Mouse (Mus musculus) erythroblast, embryonic 14.5 days (primary cell): ENCODE measurements around the gene Olfr813. TPM values are rescaled to one million over a fixed set of nuclear protein-coding genes. Genes with fewer than 3 reads are reported as not detected.
"Not testable (repeated sequence)": the region's sequence is repeated elsewhere in the genome, so short reads cannot be mapped to it uniquely, and the experiment has no call there.

Experiments
- H3K27me3 ChIP-seq: 2 replicates; pipeline ENCODE4 v1.6.1; 2012; ENCODE audit warnings: inconsistent platforms; ENCODE audit not compliant: control insufficient read depth
- H3K36me3 ChIP-seq: 2 replicates; pipeline ENCODE4 v1.6.1; 2012; ENCODE audit warnings: mild to moderate bottlenecking, inconsistent platforms; ENCODE audit not compliant: control insufficient read depth
- H3K4me1 ChIP-seq: 2 replicates; pipeline ENCODE4 v1.6.1; 2012; ENCODE audit warnings: inconsistent platforms; ENCODE audit not compliant: control insufficient read depth
- H3K4me3 ChIP-seq: replicated peaks from 2 replicates; pipeline ENCODE3; 2012; ENCODE audit warnings: moderate library complexity, mild to moderate bottlenecking, inconsistent platforms
- H3K9me3 ChIP-seq: 2 replicates; pipeline ENCODE4 v1.6.1; 2012; ENCODE audit warnings: low read length, inconsistent platforms, mixed read lengths; ENCODE audit not compliant: control insufficient read depth
- GATA1 ChIP-seq: IDR thresholded peaks from 2 replicates; pipeline ENCODE4 v1.6.1; 2012; ENCODE audit warnings: low read length, inconsistent platforms, mixed read lengths
- TAL1 ChIP-seq: IDR thresholded peaks from 3 replicates; pipeline ENCODE4 v1.6.1; 2012; ENCODE audit warnings: low read length, inconsistent platforms, mixed read lengths
- polyA plus RNA-seq: library from polyadenylated mRNA; stranded (reverse); fragments of >175 nt; gene quantifications from 2 replicates; pipeline ENCODE4 v1.2.3, GENCODE M21; 2012

Gene Olfr813
- not detected in 2 replicates for polyA plus RNA-seq

DNA sequence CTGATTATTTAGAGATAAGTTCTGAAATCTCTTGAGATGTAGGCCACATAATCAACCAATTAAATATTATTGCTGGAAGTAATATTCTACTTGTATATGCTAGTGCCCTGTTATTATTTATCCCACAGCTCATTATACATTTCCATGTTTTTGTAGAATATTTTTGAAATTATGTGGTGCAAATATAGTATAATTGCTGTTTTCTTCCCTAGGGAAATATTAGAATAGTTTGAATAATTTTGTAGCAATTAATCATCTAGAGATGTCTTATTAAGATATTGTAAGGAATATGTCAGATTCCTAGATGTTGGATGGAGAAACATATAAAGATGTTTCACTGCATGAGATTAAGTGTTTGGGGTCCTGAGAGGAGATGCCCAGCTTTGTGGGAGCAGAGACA is at the start of gene Olfr813:
Gene Olfr813 (plus strand): TSS at position 301 of the 400 bp plus-strand sequence.
- Histone ChIP-seq H3K4me3 (no peak within 1 kb of the TSS), H3K9me3 (no peaks in the 10 kb centered on the region; the same call in 1 of the 2 replicates), H3K4me1 (no peaks in the 10 kb centered on the region), H3K36me3 (no peaks in the 10 kb centered on the region), H3K27me3 (no peaks in the 10 kb centered on the region)
- TF ChIP-seq TAL1 (no peak), GATA1 (no peak)

DNA sequence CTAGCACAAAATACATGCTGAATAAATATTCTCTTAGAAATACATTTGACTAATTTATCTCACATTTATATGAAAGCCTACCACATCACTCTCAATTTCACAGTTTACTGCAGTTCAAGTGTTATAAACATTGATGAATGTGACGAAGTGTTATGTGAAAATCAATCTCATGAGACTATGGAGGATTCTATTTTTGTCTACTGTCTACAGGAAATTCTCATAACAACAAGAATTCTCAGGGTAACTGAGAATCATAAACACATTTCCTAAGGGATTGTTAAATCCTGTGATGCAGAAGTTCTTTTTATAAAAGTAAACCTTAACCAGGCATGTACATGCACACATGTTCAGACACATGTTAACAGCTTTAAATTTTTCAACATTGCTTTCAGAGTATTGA is 9.2 kb upstream of the Olfr813 start, which contains the start of gene Olfr812:
Gene Olfr812 (minus strand): TSS at position 101 of the 400 bp plus-strand sequence.
- H3K9me3 ChIP-seq: no peaks in the 10 kb centered on the region
- no peaks in the 10 kb centered on the region for H3K36me3 ChIP-seq
- no peak for TF ChIP-seq GATA1
- no peak for TF ChIP-seq TAL1
- H3K4me3 ChIP-seq: no peak within 1 kb of the TSS
- no peaks in the 10 kb centered on the region for H3K27me3 ChIP-seq
- no peaks in the 10 kb centered on the region for H3K4me1 ChIP-seq

DNA sequence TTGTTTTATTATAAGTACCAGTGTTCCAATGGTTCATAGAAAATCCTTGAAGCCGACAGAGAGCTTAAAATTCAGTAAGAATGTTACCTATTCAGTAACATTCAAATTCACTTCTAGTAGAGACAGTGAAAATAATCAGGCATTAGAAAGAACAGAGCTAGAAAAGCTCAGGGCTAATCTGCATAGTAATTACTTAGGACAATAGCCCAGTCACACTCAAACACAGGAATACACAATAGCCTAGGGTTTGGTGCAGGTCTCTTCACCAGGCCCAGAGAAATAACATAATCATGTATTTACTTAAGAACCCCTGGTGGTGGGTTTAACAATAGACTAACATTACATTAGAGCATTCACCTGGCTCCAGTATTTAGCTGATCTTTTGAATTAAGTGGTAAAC is 7.8 kb upstream of the Olfr813 start:
- Histone ChIP-seq H3K4me1 (no peaks in the 10 kb centered on the region), H3K9me3 (no peaks in the 10 kb centered on the region), H3K4me3 (no peak overlapping the region), H3K27me3 (no peaks in the 10 kb centered on the region), H3K36me3 (no peaks in the 10 kb centered on the region)
- TF ChIP-seq TAL1 (no peak), GATA1 (no peak)

DNA sequence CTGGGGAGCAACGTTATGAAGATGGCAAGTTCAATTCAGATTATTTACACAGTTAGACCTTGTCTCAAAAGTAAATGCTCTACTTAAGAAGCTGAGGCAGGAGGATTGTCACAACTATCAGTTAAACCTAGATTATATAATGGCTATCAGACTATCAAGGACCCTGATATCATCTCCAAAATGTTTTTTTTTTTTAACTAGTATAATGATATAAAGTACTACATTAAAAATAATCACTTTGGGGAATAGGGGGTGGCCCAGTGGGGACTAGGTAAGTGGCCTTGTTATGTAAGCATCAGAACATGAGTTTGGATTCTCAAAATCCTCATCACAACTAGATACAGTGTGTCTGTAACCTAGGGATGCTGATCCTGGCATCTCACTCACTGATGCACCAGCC is 24.6 kb downstream of the Olfr813 start, which contains the start of gene Olfr814:
Gene Olfr814 (minus strand): TSS at position 101 of the 400 bp plus-strand sequence.
- not testable (repeated sequence) for H3K9me3 ChIP-seq, H3K36me3 ChIP-seq, H3K4me1 ChIP-seq, H3K4me3 ChIP-seq, H3K27me3 ChIP-seq

DNA sequence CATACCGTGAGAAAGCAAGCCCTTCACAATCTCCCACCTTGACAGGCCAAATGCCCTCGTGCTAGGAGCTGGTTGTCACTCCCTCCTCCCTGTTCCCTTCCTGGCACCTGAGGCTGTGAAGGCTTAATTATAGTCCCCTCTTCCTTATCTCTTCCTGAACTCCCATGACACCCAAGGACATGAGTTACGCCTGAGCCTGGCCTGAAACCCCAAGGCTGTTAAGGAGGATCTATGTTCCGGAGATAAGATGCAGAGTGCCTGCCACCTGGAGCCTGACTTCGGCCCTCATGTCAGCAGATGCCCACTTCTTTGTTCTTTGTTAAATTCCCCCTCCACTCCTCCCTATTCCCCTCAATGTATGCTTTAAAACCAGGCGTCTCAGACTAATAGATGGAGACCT is 30.3 kb downstream of the Olfr813 start:
- H3K4me3 ChIP-seq, H3K27me3 ChIP-seq, H3K4me1 ChIP-seq, H3K9me3 ChIP-seq, H3K36me3 ChIP-seq: not testable (repeated sequence)

DNA sequence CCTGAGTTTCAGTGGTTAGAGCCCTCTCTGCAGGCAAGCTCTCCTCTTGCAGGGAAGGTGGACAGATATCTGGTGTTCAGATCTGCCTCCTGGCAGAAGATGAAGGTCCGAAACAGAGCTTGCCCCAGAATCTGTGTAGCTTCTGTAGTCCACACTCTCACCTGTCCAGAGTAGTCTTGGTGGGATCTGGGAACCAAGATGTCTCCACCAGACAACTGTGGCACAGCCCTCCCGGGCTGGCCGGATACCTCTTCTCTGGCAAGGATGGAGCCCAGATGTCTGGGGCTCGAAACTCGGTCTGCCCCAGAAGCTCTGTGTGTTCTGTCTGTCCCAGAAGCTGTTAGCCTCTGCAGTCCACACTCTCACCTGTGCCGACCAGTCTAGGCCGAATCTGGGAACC is 30.8 kb downstream of the Olfr813 start:
- TF ChIP-seq TAL1 (no peak), GATA1 (no peak)
- Histone ChIP-seq H3K36me3 (no peaks in the 10 kb centered on the region), H3K4me3 (no peak overlapping the region), H3K9me3 (peaks cover 5% of the 10 kb centered on the region), H3K27me3 (no peaks in the 10 kb centered on the region), H3K4me1 (no peaks in the 10 kb centered on the region)

DNA sequence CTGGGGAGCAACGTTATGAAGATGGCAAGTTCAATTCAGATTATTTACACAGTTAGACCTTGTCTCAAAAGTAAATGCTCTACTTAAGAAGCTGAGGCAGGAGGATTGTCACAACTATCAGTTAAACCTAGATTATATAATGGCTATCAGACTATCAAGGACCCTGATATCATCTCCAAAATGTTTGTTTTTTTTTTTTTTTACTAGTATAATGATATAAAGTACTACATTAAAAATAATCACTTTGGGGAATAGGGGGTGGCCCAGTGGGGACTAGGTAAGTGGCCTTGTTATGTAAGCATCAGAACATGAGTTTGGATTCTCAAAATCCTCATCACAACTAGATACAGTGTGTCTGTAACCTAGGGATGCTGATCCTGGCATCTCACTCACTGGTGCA is 50.6 kb downstream of the Olfr813 start, which contains the start of gene Olfr815:
Gene Olfr815 (minus strand): TSS at position 101 of the 400 bp plus-strand sequence.
- H3K36me3 ChIP-seq, H3K4me1 ChIP-seq, H3K9me3 ChIP-seq, H3K27me3 ChIP-seq, H3K4me3 ChIP-seq: not testable (repeated sequence)

Other genes with a start within 250 kb of the Olfr813 start
- not detected in 2 replicates for gene Olfr796, start 242.8 kb upstream of the Olfr813 start, polyA plus RNA-seq
- gene Olfr798, start 227.4 kb upstream of the Olfr813 start, polyA plus RNA-seq: not detected in 2 replicates
- gene Olfr799, start 217.9 kb upstream of the Olfr813 start, polyA plus RNA-seq: not detected in 2 replicates
- gene Olfr800, start 197.7 kb upstream of the Olfr813 start, polyA plus RNA-seq: 0.01 TPM in 1 of 2 replicates, not detected in the other
- gene Olfr801, start 181.5 kb upstream of the Olfr813 start, polyA plus RNA-seq: not detected in 2 replicates
- not detected in 2 replicates for gene Olfr802, start 167.2 kb upstream of the Olfr813 start, polyA plus RNA-seq
- not detected in 2 replicates for gene Olfr803, start 161.1 kb upstream of the Olfr813 start, polyA plus RNA-seq
- not detected in 2 replicates for gene Olfr804, start 152.2 kb upstream of the Olfr813 start, polyA plus RNA-seq
- gene Olfr805, start 126.0 kb upstream of the Olfr813 start, polyA plus RNA-seq: not detected in 2 replicates
- gene Olfr806, start 113.4 kb upstream of the Olfr813 start, polyA plus RNA-seq: not detected in 2 replicates
- gene Olfr807, start 97.6 kb upstream of the Olfr813 start, polyA plus RNA-seq: not detected in 2 replicates
- not detected in 2 replicates for gene Olfr808, start 89.9 kb upstream of the Olfr813 start, polyA plus RNA-seq
- not detected in 2 replicates for gene Olfr809, start 80.7 kb upstream of the Olfr813 start, polyA plus RNA-seq
- gene Olfr810, start 60.5 kb upstream of the Olfr813 start, polyA plus RNA-seq: not detected in 2 replicates
- gene Olfr811, start 51.0 kb upstream of the Olfr813 start, polyA plus RNA-seq: not detected in 2 replicates
- not detected in 2 replicates for gene Olfr812, start 9.3 kb upstream of the Olfr813 start, polyA plus RNA-seq
- not detected in 2 replicates for gene Olfr814, start 24.5 kb downstream of the Olfr813 start, polyA plus RNA-seq
- gene Olfr815, start 50.5 kb downstream of the Olfr813 start, polyA plus RNA-seq: not detected in 2 replicates
- not detected in 2 replicates for gene Olfr816, start 60.2 kb downstream of the Olfr813 start, polyA plus RNA-seq
- not detected in 2 replicates for gene Olfr818, start 93.7 kb downstream of the Olfr813 start, polyA plus RNA-seq
- gene Olfr819, start 111.9 kb downstream of the Olfr813 start, polyA plus RNA-seq: not detected in 2 replicates
- gene Olfr247, start 120.8 kb downstream of the Olfr813 start, polyA plus RNA-seq: 0.02 TPM in 1 of 2 replicates, not detected in the other
- gene Gm10310, start 129.7 kb downstream of the Olfr813 start, polyA plus RNA-seq: not detected in 2 replicates
- 0.01 TPM in 1 of 2 replicates, not detected in the other for gene Olfr820, start 157.3 kb downstream of the Olfr813 start, polyA plus RNA-seq
- not detected in 2 replicates for gene Olfr821, start 175.0 kb downstream of the Olfr813 start, polyA plus RNA-seq
- gene Olfr822, start 215.8 kb downstream of the Olfr813 start, polyA plus RNA-seq: not detected in 2 replicates